Mouse (Mus musculus): ENCODE measurements around the gene Acyp1.
"Not testable (repeated sequence)": the region's sequence is repeated elsewhere in the genome, so short reads cannot be mapped to it uniquely, and the experiment has no call there.

Acyp1 gene

GRCm38 (mm10) chr12:85281756-85282155 is 6.5 kb downstream of the Acyp1 start:
- not testable (repeated sequence) for DNase-seq (ENCODE audit: low spot score)

GRCm38 (mm10) chr12:85280845-85281651 is 7.2 kb downstream of the Acyp1 start:
- DNase-seq (ENCODE audit: low spot score) = no peak

GRCm38 (mm10) chr12:85280105-85280844 is 8.0 kb downstream of the Acyp1 start:
- peak; percentile 98 for DNase-seq (ENCODE audit: low spot score)

DNA sequence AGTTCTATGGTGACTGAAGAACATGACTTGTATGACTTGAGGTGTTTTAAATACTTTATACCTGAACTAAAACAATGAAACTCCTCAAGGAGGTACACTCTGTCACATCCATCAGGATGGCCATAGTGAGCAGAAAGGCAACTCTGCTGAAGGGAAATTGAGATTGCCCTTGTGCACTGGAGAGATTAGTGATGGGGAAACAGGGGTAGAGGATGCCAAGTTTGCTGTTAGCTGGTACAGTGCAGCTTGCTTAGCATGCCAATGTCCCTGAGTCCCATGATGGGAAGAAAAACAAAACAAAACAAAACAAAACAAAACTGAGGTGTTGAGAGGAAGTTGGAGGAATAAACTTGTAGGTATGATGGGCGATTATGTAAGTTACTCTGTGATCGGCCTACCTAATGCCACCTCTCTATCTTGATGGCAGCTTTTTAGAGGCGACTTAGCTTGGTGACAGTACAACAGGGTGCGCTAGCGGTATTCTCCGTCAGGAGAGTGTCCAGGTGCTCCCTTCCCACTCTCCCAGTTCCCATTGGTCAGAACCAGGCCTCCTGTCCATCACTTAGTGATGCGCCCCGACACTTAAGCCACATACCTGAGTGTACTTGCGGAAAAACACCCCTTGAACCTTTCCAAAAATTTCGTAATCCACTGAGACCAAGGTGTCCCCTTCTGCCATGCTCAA is 8.7 kb downstream of the Acyp1 start:
- no peak for DNase-seq (ENCODE audit: low spot score)

DNA sequence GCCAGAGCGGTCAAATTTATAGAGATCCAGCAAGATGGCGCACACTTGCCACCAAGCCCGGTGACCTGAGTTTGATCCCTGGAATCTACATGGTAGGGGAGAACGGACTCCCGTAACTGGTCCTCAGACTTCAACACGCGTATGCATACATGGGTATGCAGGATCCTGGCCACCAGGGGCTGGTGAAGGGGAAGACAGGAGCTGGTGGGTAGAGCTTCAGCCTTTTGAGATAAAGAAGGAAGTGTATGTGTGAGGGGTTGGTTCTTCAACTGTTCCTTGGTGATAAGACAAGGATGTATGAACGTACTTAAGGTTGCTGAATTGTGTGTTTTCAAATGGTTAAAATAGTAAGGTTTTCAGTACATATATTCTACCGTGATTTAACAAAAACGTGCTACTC is 9.3 kb downstream of the Acyp1 start:
- DNase-seq (ENCODE audit: low spot score) = no peak

- DNase-seq (ENCODE audit: low spot score) = no peak
Observed at GRCm38 (mm10) chr12:85276273-85276672, 12.0 kb downstream of the Acyp1 start.

DNA sequence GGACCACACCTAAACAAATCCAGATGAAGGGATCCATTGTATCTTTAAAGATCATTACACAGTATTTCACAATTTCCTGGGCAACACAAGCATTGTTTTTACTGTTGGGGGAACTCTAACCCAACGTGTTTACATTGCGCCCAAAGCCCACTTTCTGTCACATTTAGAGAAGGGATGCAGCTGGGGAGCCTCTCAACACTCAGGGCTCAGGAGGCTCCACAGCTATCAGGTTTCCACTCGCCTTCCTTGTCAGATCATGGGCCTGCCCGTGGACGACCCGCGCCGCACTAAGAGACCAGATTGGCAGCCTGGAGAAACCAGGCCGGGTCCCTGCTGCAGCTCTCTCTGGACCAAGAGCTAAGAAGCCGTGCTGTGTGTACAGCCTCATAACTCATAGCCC is 14.7 kb downstream of the Acyp1 start:
- DNase-seq (ENCODE audit: low spot score) = no peak

DNA sequence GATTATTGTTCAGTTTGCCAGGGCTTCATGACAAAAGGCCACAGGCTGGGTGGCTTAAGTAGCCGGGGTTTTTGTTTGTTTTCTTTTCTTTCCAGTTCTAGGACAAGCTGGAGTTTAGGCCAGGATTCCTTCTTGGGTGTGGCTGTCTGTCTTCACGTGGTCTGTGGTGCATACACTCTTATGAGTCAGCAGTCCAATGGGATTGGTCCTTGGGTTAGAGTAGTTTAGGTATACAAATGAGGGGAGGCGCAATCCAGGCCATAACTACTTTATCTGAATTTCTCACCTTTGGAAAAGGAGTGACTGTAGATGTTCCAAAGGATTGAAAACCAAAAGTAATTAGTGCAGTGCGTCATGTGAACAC is 16.4 kb downstream of the Acyp1 start:
- no peak for DNase-seq (ENCODE audit: low spot score)

GRCm38 (mm10) chr12:85271132-85271842 is 17.0 kb downstream of the Acyp1 start:
- no peak for DNase-seq (ENCODE audit: low spot score)

DNA sequence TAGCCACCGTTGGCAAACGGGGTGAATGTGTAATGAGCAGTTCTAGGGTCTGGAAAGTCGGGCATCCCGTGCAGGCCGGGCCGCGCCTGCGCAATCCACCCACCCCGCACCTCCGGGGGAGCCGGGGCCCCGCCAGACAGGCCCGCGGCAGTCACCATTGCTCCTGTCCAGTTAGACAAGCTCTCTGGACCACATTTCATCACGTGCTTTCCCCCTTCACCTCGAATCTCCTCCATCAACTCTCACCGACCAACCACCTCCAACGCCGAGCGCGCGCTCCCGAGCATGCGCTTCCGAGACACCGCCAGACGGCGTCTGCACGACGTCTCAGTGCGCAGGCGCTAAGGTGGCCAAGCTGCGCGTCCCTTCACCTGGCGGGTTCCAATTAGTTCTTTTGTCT is 17.9 kb downstream of the Acyp1 start, which contains the start of gene Mlh3:
TSS of gene Mlh3 (minus strand) at position 281 of the 400 bp plus-strand sequence.
- peak; percentile 83 for DNase-seq (ENCODE audit: low spot score)

DNA sequence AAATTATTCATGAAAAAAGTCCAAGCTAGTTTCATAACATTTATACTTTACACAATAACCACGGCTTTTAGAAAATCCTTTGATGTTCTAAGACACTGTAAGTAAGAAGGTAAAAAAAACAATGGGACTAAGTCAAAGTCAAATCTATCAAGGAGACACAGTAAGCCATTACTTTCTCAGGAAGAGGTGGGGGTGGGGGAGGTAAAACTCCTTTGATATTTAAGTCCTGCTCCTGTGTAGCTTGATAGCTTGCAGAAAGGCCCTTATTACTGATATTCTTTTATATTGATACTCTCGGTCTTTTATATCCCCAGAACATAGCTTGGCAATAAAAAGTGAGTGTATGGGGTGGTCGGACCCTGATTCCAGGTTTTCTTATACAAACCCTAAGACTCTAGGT is 18.4 kb downstream of the Acyp1 start:
- no peak for DNase-seq (ENCODE audit: low spot score)

- DNase-seq (ENCODE audit: low spot score) = no peak
Observed at GRCm38 (mm10) chr12:85266248-85266647, 22.0 kb downstream of the Acyp1 start.

- DNase-seq (ENCODE audit: low spot score) = no peak
Observed at GRCm38 (mm10) chr12:85264940-85265339, 23.3 kb downstream of the Acyp1 start.

DNA sequence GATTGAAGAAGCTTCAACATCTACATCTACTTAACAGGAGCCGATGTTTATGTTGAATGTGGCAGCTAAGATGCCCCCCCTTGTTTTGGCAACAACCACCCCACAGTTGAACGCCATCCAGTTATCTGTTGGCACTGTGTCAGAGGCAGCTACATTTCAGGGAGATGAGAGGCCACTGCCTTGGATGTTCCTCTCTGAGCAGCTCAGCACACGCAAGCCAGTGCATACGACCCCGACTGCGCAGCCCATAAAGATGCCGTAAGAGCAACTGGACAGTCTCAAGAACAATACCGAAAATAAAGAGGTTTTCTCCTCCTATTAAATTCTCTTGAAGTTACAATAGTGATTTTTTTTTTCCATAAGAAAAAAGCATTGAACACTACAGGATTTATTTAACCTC is 23.7 kb downstream of the Acyp1 start:
- no peak for DNase-seq (ENCODE audit: low spot score)

DNA sequence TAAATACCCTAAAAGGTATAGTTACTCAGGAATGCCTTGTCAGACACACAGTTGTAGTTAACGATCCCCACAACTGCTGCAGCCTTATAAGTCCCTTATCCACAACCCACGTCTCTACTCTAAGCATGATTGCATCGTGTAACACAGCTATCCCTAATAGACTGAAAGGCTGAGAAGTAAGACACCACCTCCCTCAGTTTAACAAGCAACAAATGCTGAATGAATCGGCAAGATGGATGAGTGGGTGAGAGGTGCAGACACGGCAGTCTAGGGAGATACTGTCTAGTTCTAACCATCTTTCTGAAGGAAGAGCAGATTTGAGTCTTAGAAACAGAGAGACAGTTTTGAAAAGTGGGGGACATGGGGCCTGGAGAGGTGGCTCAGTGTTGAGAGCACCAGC is 25.0 kb downstream of the Acyp1 start:
- DNase-seq (ENCODE audit: low spot score) = no peak

DNA sequence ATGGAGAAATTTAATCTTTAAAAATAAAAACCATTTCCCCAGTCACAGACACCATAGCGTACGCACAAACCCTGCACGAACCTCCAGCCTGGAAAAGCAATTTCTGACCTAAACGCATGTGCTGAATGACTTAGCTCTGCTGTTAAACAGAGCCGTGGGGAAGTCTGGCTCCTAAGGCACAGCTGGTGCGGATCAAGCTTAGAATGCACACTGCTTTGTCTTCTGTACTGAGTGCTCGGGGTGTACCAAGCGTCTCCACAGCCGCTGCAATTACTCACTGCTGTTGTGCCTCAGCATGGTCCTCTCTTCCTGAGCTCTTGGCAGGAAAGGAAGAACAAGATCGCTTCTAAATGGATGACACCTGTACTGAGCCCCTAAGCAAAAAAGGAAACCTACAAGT is 25.7 kb downstream of the Acyp1 start:
- DNase-seq (ENCODE audit: low spot score) = no peak

DNA sequence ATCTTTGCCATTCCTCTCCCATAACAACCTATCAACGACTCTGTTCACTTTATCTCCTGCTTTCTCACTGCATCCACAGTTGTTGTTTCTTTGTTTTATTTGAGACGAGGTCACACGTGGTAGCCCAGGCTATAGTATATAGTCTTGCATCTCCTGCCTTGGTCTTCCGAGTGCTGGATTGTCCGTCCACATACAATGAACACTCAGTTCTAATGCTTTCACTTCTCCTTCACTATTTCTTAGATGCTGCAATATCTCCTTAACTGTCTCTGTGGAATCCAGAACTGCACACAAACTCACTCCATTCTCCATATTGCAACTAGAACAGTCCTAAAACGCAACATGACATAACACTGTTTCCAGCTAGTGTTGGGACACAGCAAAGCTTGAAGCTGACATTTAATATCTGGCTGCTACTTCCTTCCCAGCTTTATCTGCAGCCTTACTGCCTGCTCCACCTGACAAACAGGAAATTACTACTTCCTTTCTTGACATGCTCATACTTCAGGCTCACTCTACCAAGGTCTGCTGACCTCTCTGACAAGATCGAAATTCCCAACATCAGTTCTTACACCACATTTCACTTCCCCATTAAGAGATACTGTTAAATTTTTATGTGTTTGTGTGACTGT is 31.1 kb downstream of the Acyp1 start:
- DNase-seq (ENCODE audit: low spot score) = peak; percentile 53

GRCm38 (mm10) chr12:85256074-85256751 is 32.0 kb downstream of the Acyp1 start:
- DNase-seq (ENCODE audit: low spot score) = no peak

- no peak for DNase-seq (ENCODE audit: low spot score)
Observed at GRCm38 (mm10) chr12:85252083-85252482, 36.2 kb downstream of the Acyp1 start.

- DNase-seq (ENCODE audit: low spot score) = no peak
Observed at GRCm38 (mm10) chr12:85237553-85237952, 50.7 kb downstream of the Acyp1 start.

Measured in lung, postnatal 25 days (tissue).